19 mouse cellular contexts compared by ENCODE assay signal in genomic region chr4:99662431-99662830, GRCm38 (mm10). TPM values are rescaled to one million over a fixed set of nuclear protein-coding genes. Genes with fewer than 3 reads are reported as not detected.
A peak's percentile ranks its signal among the peaks of the same experiment; 100 is the strongest.
DNase-seq lines count a peak whose midpoint lies in the region; ATAC-seq lines count a peak whose summit lies in the region.
"Had no signal": no experiment of that assay in that cellular context is flagged by ENCODE, and none has a peak within 500 bp of the region (broad histone marks: within the 10 kb centered on the region; RNA-seq: fewer than 3 reads in every experiment).

No protein-coding gene starts in this region.

- H3K4me1 ChIP-seq in heart, embryonic 12.5 days (replicated peaks): peaks cover 15% of the 10 kb centered on the region
- H3K4me1 ChIP-seq in midbrain, embryonic 14.5 days (ENCODE audit: control insufficient read depth, insufficient read depth, low read length): peaks cover 4% of the 10 kb centered on the region; the same call in 1 of the 2 replicates
- H3K4me1 ChIP-seq in midbrain, embryonic 10.5 days: peaks cover 14% of the 10 kb centered on the region

- 15% methylated on average over 9 of the region's 9 CpGs for WGBS in heart, embryonic 12.5 days
- WGBS in midbrain, embryonic 14.5 days: 9% methylated on average over 9 of the region's 9 CpGs
- 9% methylated on average over 9 of the region's 9 CpGs for WGBS in midbrain, embryonic 10.5 days

- 0 out of 2 replicates have a peak overlapping the region, but pooled peaks have one; percentile 0 for H3K4me3 ChIP-seq in heart, embryonic 12.5 days
- H3K4me3 ChIP-seq in midbrain, embryonic 14.5 days (replicated peaks; ENCODE audit: low read depth, low read length): no peak overlapping the region
- no peak overlapping the region for H3K4me3 ChIP-seq in midbrain, embryonic 10.5 days
- H3K4me3 ChIP-seq: embryonic facial prominence, embryonic 13.5 days; forebrain, embryonic 12.5 days; heart, adult 2 months; hindbrain, embryonic 15.5 days had no signal

- no peak overlapping the region for H3K9ac ChIP-seq in heart, embryonic 12.5 days
- no peak overlapping the region for H3K9ac ChIP-seq in midbrain, embryonic 14.5 days (replicated peaks; ENCODE audit: low read length)
- H3K9ac ChIP-seq: embryonic facial prominence, embryonic 13.5 days; forebrain, embryonic 12.5 days; hindbrain, embryonic 15.5 days had no signal

- peak; percentile 5 for DNase-seq in embryo, embryonic 9.5 days (ENCODE audit: extremely low spot score)
- DNase-seq in embryo, embryonic 10 days (ENCODE audit: low spot score): no peak
- no peak for DNase-seq in heart, adult 8-10 months (ENCODE audit: low spot score)
- peak; percentile 37 for DNase-seq in midbrain, embryonic 14.5 days
- no peak for DNase-seq in midbrain, embryonic 10.5 days (ENCODE audit: low spot score)
- no peak for DNase-seq in layer of hippocampus, adult 11-12 months (ENCODE audit: low spot score)
- DNase-seq: adrenal gland, adult 2 months; adrenal gland, postnatal 25 days; cerebellum, adult 9-11 months; cerebellum, postnatal 36 days; gastrocnemius, postnatal 36 days; heart, adult 2 months; heart, postnatal 36 days had no signal

- no peak for ATAC-seq in heart, embryonic 12.5 days (ENCODE audit: insufficient number of reproducible peaks, low FRiP score)
- ATAC-seq in midbrain, embryonic 14.5 days (ENCODE audit: low FRiP score, low TSS enrichment): no peak
- ATAC-seq: intestine, embryonic 16.5 days had no signal

- H3K4me2 ChIP-seq in heart, embryonic 12.5 days: no peak overlapping the region
- H3K4me2 ChIP-seq in midbrain, embryonic 14.5 days (ENCODE audit: low read length): no peak overlapping the region
- H3K4me2 ChIP-seq: embryonic facial prominence, embryonic 13.5 days; forebrain, embryonic 12.5 days; hindbrain, embryonic 15.5 days had no signal

- no peaks in the 10 kb centered on the region for H3K9me3 ChIP-seq in heart, embryonic 12.5 days (replicated peaks)
- H3K9me3 ChIP-seq in midbrain, embryonic 14.5 days (ENCODE audit: control insufficient read depth, low read length): no peaks in the 10 kb centered on the region
- no peaks in the 10 kb centered on the region for H3K9me3 ChIP-seq in midbrain, embryonic 10.5 days (replicated peaks)
- H3K9me3 ChIP-seq: embryonic facial prominence, embryonic 13.5 days; forebrain, embryonic 12.5 days; hindbrain, embryonic 15.5 days had no signal

- H3K27ac ChIP-seq in heart, embryonic 12.5 days (ENCODE audit: poor library complexity, severe bottlenecking): no peak overlapping the region
- H3K27ac ChIP-seq in midbrain, embryonic 14.5 days (replicated peaks; ENCODE audit: low read depth, low read length): no peak overlapping the region
- no peak overlapping the region for H3K27ac ChIP-seq in midbrain, embryonic 10.5 days (replicated peaks)
- H3K27ac ChIP-seq: embryonic facial prominence, embryonic 13.5 days; forebrain, embryonic 12.5 days; heart, adult 2 months; hindbrain, embryonic 15.5 days had no signal

- H3K27me3 ChIP-seq in heart, embryonic 12.5 days (replicated peaks): peaks cover 62% of the 10 kb centered on the region
- H3K27me3 ChIP-seq in midbrain, embryonic 14.5 days (ENCODE audit: control insufficient read depth, insufficient read depth, low read length): peaks cover 68% of the 10 kb centered on the region
- H3K27me3 ChIP-seq in midbrain, embryonic 10.5 days (ENCODE audit: low read depth, poor library complexity, severe bottlenecking): peaks cover 97% of the 10 kb centered on the region

- H3K36me3 ChIP-seq in heart, embryonic 12.5 days: no peaks in the 10 kb centered on the region
- no peaks in the 10 kb centered on the region for H3K36me3 ChIP-seq in midbrain, embryonic 14.5 days (ENCODE audit: control insufficient read depth, insufficient read depth, low read length)
- H3K36me3 ChIP-seq in midbrain, embryonic 10.5 days: no peaks in the 10 kb centered on the region
- H3K36me3 ChIP-seq: embryonic facial prominence, embryonic 13.5 days; forebrain, embryonic 12.5 days; hindbrain, embryonic 15.5 days had no signal

RNA-seq across cellular contexts. Expression of gene Foxd3, which starts 6.3 kb away (rescaled TPM):
- polyA plus RNA-seq in heart, embryonic 12.5 days (2016; fragmentation: Nextera tagmentation; extraction: Ambion mirVana): not detected in 2 replicates
- total RNA-seq in heart, adult 8-10 months (2022): under 1 TPM; 0.34 to 0.69 (median 0.41) TPM
- polyA plus RNA-seq in midbrain, embryonic 14.5 days (2014; fragmentation: Nextera tagmentation; extraction: Ambion mirVana): 0.14 and 0.15 TPM in 2 replicates
- 0.05 and 0.23 TPM in 2 replicates for polyA plus RNA-seq in midbrain, embryonic 10.5 days (2016; fragmentation: Nextera tagmentation; extraction: Ambion mirVana)
- polyA plus RNA-seq: C2C12 had no signal

RNA-seq across cellular contexts. Expression of gene Alg6, which starts 53.0 kb away (rescaled TPM):
- 11.2 and 13.1 TPM in 2 replicates for polyA plus RNA-seq in heart, embryonic 12.5 days (2016; fragmentation: Nextera tagmentation; extraction: Ambion mirVana)
- 1 to 10 TPM; 5.0 to 8.2 (median 6.5) TPM for total RNA-seq in heart, adult 8-10 months (2022)
- 11.1 and 11.6 TPM in 2 replicates for polyA plus RNA-seq in midbrain, embryonic 14.5 days (2014; fragmentation: Nextera tagmentation; extraction: Ambion mirVana)
- polyA plus RNA-seq in midbrain, embryonic 10.5 days (2016; fragmentation: Nextera tagmentation; extraction: Ambion mirVana): 19.7 and 20.4 TPM in 2 replicates

Comparison
In these comparisons a context has a peak if more than half of its experiments do, and no peak if none do; other contexts are left out.
1. DNase-seq: peak in embryo, embryonic 9.5 days (single experiment) and midbrain, embryonic 14.5 days (single experiment); none in embryo, embryonic 10 days (single experiment), heart, adult 8-10 months (single experiment), midbrain, embryonic 10.5 days (single experiment) and layer of hippocampus, adult 11-12 months (single experiment).